Mouse (Mus musculus) thymus, adult 2 months (tissue): ENCODE measurements around the gene Sptlc3. TPM values are rescaled to one million over a fixed set of nuclear protein-coding genes. Genes with fewer than 3 reads are reported as not detected.

Experiments used
- DNase-seq: peaks from one replicate; pipeline ENCODE4 v3.0.0; 2021
- H3K27ac ChIP-seq: fragments of 200-500 bp; 2 replicates; pipeline ENCODE4 v1.5.1; 2012; ENCODE audit warnings: low read length, control low read depth; ENCODE audit not compliant: control insufficient read depth, insufficient read depth
- H3K27me3 ChIP-seq: fragments of 200-500 bp; 2 replicates; pipeline ENCODE4 v1.6.1; 2012; ENCODE audit warnings: mild to moderate bottlenecking, low read length, moderate library complexity, mixed read lengths; ENCODE audit not compliant: control insufficient read depth, insufficient read depth
- H3K36me3 ChIP-seq: fragments of 200-500 bp; 2 replicates; pipeline ENCODE4 v1.6.1; 2012; ENCODE audit warnings: mild to moderate bottlenecking, low read length, moderate library complexity; ENCODE audit not compliant: control insufficient read depth, insufficient read depth
- H3K4me1 ChIP-seq: fragments of 200-500 bp; replicated peaks from 2 replicates; pipeline ENCODE4 v1.6.1; 2012; ENCODE audit warnings: low read length; ENCODE audit not compliant: control insufficient read depth, insufficient read depth
- H3K4me3 ChIP-seq: fragments of 200-500 bp; 2 replicates; pipeline ENCODE4 v1.5.1; 2012; ENCODE audit warnings: mild to moderate bottlenecking, low read length, control low read depth, moderate library complexity; ENCODE audit not compliant: control insufficient read depth, insufficient read depth
- CTCF ChIP-seq: fragments of 200-500 bp; IDR thresholded peaks from 2 replicates; pipeline ENCODE4 v1.5.1; 2012; ENCODE audit warnings: mild to moderate bottlenecking, control low read depth, low read length, moderate library complexity, borderline replicate concordance; ENCODE audit not compliant: control insufficient read depth, poor library complexity, insufficient read depth; ENCODE audit errors: extremely low read depth
- POLR2A ChIP-seq: fragments of 200-500 bp; IDR thresholded peaks from 2 replicates; pipeline ENCODE4 v1.6.1; 2012; ENCODE audit warnings: mild to moderate bottlenecking, low read length, control low read depth, moderate library complexity; ENCODE audit not compliant: control insufficient read depth, poor library complexity, insufficient read depth; ENCODE audit errors: extremely low read depth
- WGBS: fragments of 180-500 bp; shearing (Covaris S2); methylation state at CpG from one replicate; pipeline ENCODE4 v1.1.7; 2018; 5-methylcytosine and 5-hydroxymethylcytosine counted together
- polyA plus RNA-seq: library from polyadenylated mRNA; depleted of rRNA; stranded (reverse); fragments of >200 nt; gene quantifications from 2 replicates; pipeline ENCODE4 v1.2.3, GENCODE M21; 2012; rRNA removed

Gene Sptlc3
- polyA plus RNA-seq, 1 experiment = not detected

DNA sequence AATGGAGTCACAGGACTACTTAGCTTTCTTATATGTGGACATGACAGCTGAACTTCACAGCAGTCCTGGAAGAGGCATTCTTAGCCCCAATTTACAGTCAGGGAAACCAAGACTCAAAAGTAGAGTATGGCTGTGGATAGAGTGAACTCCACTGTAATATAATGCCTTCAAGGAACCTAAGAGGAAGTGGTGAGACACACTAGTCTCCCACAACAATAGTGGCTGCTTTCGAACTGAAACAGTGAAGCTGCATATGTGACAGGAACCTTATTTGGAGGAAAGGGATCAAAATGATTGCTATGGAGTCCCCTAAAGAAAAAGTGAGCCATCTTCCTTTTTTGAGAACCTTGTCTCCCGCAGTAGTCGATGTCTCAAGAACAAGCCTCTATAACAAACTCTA, 178.1 kb downstream of the Sptlc3 start:
- H3K36me3 ChIP-seq = no peaks in the 10 kb centered on the region
- TF ChIP-seq CTCF (no peak), POLR2A (no peak)
- whole genome bisulfite sequencing = 30% methylated on average over 3 of the region's 3 CpGs

DNA sequence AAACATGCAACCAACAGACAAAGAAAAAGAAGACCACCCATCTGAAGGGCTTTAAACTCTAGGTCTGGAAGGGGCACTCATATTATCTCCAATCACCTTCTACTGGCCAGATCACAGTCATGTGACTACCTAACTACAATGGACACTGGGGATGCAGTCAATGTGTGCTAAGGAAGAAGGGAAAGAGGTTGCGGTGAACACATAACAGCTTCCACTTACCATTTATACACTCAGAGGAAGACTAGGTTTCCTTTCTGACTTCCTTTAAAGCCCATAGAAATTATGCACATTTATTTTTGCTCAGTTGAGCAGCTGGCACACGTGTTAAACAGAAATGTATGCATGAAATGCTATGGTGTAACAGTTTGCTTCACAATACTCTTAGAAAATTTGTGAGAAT, 178.7 kb downstream of the Sptlc3 start:
- TF ChIP-seq CTCF (no peak), POLR2A (no peak)

More for the DNA sequence above, 178.1 kb downstream of the Sptlc3 start:
- Histone ChIP-seq H3K4me1 (no peaks in the 10 kb centered on the region), H3K27ac (no peak overlapping the region), H3K4me3 (no peak overlapping the region), H3K27me3 (peaks cover 4% of the 10 kb centered on the region; the same call in 1 of the 2 replicates)
- DNase-seq = no peak

DNA sequence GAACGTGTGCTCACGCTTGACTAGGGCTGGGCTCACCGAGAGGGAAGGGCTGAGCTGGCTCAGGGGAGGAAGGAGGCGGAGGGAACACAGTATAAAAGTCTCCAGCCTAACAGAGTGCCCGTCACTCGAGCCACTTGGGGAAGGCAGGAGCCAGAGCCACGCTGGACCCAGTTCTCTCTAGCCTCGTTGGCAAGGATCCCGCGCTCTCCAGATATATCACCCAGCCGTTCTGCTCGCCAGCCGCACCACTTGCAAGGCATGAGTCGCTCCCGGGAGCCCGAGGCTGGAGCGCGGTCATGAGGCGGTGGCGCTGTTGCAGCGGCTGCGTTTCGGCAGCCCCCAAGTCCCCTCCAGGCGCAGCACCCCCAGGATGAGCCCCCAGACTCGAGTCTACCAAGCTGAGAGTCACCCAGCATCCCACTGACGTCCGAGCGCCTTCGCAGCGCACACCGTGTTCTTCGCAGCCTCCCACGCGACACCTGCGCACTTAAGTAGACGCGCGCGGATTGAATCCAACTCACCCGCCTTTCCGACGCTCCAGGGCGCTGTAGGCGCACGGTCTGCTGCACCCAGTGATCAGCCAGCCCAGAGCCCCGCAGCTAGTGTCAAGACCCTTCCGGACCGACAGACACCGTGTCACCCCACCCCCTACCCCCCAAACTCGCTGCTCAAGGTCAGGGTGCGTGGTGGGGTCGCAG, 183.5 kb downstream of the Sptlc3 start:
- DNase-seq = peak; percentile 1
- Histone ChIP-seq H3K4me1 (peaks cover 8% of the 10 kb centered on the region; the same call in 1 of the 2 replicates), H3K4me3 (peak overlapping the region; percentile 37; the same call in 1 of the 2 replicates), H3K36me3 (no peaks in the 10 kb centered on the region), H3K27ac (no peak overlapping the region), H3K27me3 (peaks cover 21% of the 10 kb centered on the region; the same call in 1 of the 2 replicates)
- no peak for TF ChIP-seq POLR2A
- TF ChIP-seq CTCF = no peak
- 2% methylated on average over 52 of the region's 52 CpGs for WGBS

More for the DNA sequence above, 178.7 kb downstream of the Sptlc3 start:
- H3K36me3 ChIP-seq = no peaks in the 10 kb centered on the region
- no peak overlapping the region for H3K4me3 ChIP-seq
- peaks cover 8% of the 10 kb centered on the region; the same call in 1 of the 2 replicates for H3K27me3 ChIP-seq
- WGBS = 9% methylated on average over 2 of the region's 2 CpGs
- no peak overlapping the region for H3K27ac ChIP-seq
- DNase-seq = no peak
- no peaks in the 10 kb centered on the region for H3K4me1 ChIP-seq

DNA sequence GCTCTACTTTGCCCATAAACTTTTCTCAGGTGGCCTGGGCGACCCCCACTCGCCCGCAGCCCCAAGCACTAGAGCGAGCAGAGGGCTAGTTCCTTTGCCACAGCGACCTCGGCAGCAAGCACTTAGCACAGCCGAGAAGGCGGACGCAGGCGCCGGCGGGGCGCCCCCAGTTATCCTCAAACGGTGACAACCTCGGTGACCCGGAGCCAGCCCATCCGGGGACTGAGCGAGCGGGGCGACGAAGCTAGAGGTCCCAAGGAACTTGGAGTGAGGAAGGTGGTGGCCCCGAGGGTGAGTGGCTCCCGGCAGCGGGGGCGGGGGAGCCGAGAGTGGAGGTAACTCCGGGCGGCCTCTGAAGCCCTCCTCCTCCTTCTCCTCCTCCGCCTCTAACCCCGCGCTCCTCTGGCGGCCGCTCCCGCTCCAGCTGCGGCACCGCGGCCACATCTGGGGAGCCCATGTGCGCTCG, 184.1 kb downstream of the Sptlc3 start, which contains the start of gene Ism1:
Gene Ism1, plus strand, starts transcription at position 370 of the 466 bp plus-strand sequence.
- under 1% methylated on average over 36 of the region's 39 CpGs for WGBS
- H3K36me3 ChIP-seq = no peaks in the 10 kb centered on the region
- H3K27ac ChIP-seq = no peak within 1 kb of the TSS
- peaks cover 21% of the 10 kb centered on the region; the same call in 1 of the 2 replicates for H3K27me3 ChIP-seq
- peak within 1 kb of the TSS; percentile 37 for H3K4me3 ChIP-seq
- H3K4me1 ChIP-seq = peaks cover 8% of the 10 kb centered on the region; the same call in 1 of the 2 replicates
- TF ChIP-seq CTCF (no peak), POLR2A (no peak)
- DNase-seq = peak; percentile 2

DNA sequence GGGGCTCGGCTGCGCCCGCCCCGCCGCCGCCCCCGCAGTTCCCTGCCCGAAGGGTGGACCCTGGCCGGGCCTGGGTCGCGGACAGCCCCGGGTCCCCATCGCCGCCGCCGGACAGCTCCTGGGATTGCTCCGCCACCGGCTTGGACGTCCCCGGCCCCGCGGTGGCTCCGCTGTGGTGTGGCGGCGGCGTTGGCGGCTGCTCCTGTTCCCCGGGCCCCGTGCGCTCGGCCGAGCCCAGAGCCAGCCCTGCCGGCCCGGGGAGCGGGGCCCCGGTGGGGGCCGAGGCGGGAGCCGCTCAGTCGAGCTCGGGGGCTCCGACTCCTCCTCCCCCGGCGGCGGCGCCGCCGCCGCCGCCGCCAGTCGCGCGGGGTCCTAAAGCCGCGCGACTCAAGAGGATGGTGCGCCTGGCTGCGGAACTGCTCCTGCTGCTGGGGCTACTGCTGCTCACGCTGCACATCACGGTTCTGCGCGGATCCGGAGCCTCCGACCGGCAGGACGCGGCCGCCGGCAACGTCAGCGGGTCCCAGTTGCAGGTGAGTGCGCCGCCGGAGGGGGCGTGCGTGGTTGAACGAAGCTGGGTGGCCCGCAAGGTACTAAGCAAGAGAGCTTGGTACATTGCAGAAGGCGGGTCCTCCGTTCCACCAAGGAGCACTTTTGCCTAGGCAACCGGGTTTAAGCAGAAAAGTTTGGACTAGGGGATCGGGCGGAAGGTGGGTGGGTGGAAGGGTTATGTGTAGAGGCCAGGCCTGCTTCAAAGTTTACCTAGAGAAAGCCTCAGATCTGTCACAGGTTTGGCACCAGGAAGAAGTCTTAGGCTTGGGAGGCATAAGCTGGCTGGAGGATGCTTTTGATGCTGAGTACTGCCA, 184.8 kb downstream of the Sptlc3 start:
- no peak overlapping the region for H3K27ac ChIP-seq
- TF ChIP-seq POLR2A = no peak
- no peak for TF ChIP-seq CTCF

DNA sequence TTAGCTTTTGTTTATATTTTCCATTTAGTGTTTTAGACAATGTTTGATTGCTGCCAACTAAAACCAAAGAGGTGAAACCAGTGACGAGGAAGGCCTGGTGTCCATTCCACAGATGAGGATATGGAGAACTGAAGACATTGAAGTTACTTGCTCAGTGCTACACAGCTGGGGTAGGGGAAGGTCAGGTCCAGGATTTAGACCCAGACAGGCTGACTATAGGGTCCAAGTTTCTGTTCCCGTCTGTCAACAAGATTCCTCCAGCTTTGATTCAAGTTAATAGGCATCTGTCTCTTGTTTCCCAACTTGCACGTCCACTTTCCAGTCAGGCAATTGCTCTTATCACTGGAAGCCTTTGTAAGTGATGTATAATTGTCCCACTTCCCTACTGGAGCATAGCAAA, 188.8 kb downstream of the Sptlc3 start:
- peaks cover 8% of the 10 kb centered on the region; the same call in 1 of the 2 replicates for H3K4me1 ChIP-seq
- DNase-seq = no peak
- H3K4me3 ChIP-seq = no peak overlapping the region
- 90% methylated on average over 3 of the region's 3 CpGs for WGBS
- no peak for TF ChIP-seq CTCF
- no peak for TF ChIP-seq POLR2A
- H3K27me3 ChIP-seq = peaks cover 12% of the 10 kb centered on the region; the same call in 1 of the 2 replicates
- H3K36me3 ChIP-seq = no peaks in the 10 kb centered on the region
- H3K27ac ChIP-seq = no peak overlapping the region

More for the DNA sequence above, 184.8 kb downstream of the Sptlc3 start:
- DNase-seq = peak; percentile 10
- WGBS = 2% methylated on average over 83 of the region's 84 CpGs
- Histone ChIP-seq H3K27me3 (peaks cover 21% of the 10 kb centered on the region; the same call in 1 of the 2 replicates), H3K36me3 (no peaks in the 10 kb centered on the region), H3K4me1 (peaks cover 8% of the 10 kb centered on the region; the same call in 1 of the 2 replicates), H3K4me3 (peak overlapping the region; percentile 37)

Other genes starting within 250 kb of the Sptlc3 start
- gene Ism1, start 184.3 kb downstream of the Sptlc3 start, polyA plus RNA-seq = 0.36 and 0.42 TPM in 2 replicates